Mouse (Mus musculus): Measurements from ENCODE around the gene Wdr54.

Gene Wdr54

DNA sequence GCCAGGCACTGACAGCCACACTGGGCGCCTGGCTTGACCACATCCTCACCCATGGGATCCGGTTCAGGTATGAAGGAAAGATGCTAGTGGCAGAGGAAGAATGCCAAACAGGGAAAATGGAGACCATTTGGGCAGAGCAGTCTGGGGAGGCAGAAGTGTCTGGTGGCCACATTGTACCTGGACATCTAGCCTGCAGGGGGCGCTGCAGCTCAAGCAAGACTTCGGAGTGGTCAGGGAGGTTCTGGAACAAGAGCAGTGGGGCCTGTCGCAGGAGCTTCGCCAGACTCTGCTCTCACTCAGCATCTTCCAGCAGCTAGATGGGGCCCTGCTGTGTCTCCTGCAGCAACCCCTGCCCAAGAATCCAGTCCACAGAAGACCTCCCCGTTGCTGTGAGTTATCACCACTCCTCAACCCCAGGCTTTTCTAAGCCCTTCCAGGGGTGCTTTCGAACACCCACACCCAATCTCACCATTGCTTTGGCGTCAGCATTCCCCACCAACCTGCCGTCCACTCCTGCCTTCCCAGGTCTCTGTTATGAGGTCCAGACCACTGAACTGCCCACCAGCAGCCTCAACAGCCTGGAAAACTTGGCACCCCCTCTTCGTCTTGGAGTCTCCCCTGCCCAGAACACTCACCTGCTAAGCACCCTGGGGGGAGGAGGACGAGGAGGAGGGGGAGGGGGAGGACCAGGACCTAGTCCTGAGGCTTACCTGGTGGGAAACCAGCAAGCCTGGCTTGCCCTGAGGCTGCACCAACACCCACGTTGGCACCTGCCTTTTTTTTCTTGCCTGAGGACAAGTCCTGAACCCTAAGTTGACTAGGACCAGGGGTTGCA, 48.4 kb downstream of the Wdr54 start:
- peak; percentile 59 for DNase-seq (ENCODE audit: extremely low read depth, low read depth)

DNA sequence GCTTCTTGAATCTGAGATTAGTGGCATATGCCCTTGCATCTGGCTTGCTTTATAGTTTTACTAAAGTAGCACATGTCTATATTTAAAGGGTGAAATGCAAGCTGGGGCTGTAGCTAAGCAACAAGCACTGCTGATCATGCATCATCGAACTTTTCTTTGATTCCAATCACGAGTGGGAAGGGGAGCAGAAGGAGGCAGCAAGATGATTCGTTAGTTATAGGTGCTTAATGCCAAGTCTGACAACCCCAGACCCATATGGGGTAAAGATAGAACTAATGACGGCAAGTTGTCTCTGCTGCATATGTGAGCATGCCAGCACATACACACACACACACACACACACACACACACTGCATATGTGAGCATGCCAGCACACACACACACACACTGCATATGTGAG, 52.0 kb downstream of the Wdr54 start:
- DNase-seq (ENCODE audit: extremely low read depth, low read depth) = no peak

DNA sequence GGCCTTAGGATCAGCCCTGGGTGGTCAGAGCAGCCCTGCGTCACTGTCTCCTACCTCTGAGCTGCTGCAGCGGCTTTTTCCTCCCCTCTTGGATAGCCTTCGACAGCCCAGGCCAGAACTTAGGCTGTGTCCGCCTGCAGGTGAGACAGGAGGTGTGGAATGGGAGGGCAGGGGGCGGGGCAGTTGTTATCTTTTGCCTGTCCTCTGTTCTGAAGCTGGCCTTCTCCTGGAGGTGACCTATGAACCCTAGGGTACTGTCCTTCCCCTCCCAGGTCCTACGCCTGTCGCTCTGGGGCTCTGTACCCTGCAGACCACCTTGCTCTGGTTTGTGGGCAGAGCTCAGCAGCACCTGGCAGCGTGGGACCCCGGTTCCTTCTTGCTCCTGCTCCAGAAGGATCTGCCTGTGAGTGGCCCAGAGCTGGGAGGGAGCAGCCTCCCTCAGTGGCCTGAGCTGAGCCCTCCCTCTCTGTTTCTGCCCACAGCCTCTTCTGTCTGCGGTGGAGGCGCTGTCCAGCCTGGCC, 53.0 kb downstream of the Wdr54 start:
- no peak for DNase-seq (ENCODE audit: extremely low read depth, low read depth)

DNA sequence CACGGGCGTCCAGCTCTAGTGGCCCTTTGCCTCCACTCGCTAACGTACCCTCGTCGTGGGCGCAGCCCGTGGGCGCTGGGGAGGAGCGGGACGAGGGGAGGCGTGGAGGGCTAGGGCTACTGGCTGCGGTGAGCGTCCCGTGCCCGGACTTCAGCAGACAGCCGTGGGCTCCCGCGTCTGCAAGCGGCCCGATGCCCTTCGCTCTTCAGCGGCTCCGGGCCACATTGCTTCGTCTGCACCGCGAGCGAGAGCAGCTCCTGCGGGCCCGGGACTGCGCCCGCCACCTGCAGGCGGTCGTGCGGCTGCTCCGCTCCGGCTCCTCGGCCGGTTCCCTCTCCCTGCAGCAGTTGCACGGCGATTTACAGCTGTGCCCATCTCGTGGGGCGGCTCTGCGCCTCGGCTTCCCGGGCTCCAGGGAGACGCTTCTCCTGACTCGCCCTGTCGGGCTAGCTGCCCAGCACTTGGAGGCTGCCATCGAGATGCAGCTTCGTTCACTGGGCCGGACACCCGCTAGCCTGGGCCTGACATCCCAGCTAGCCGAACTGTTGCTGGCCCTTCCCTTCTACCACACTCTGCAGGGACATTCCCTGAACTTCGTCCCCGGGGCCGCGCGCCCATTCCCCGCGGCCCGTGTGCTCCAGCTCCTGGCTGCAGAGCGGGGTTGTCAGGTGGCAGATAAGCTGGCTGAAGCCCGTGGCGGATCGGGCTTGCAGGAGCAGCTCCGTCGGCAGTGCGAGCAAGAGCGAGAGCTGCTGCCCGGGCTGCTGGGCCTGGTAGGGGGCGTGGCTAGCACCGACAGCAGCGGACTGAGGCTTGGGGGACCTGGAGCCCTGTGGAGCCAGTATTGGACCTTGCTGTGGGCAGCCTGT, 54.3 kb downstream of the Wdr54 start:
- DNase-seq (ENCODE audit: extremely low read depth, low read depth) = no peak

DNA sequence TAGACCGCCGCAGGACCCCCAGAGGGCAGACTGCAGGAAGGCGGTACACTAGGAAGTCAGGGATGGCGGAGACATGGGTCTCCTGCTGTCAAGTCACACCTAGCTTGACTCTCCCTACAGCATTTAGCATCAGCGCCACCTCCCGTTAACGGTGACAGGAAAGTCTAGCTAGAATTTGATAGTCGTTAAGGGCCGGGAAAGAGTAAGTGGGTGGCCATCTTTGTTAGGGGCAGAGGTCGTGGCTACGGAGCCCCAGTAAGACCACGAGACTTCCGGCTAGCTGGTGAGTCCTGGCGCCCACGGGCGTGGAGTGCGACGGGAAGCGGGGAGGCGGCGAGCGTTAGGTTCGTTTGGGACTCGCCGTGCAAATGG, 54.9 kb downstream of the Wdr54 start, which contains the start of the genes Ccdc142 and Gm42688:
Gene Ccdc142, plus strand, starts transcription at position 286 of the 372 bp plus-strand sequence.
Gene Gm42688, plus strand, starts transcription at position 302 of the 372 bp plus-strand sequence.
- peak; percentile 87 for DNase-seq (ENCODE audit: extremely low read depth, low read depth)
